ENCODE assay signal across 17 mouse cellular contexts in genomic region chr12:17748155-17748529, GRCm38 (mm10). TPM values are rescaled to one million over a fixed set of nuclear protein-coding genes. Genes with fewer than 3 reads are reported as not detected.
DNase-seq lines count a peak whose midpoint lies in the region; ATAC-seq and TF ChIP-seq lines count a peak whose summit lies in the region.
"Had no signal": no experiment of that assay in that cellular context is flagged by ENCODE, and none has a peak within 500 bp of the region (broad histone marks: within the 10 kb centered on the region; RNA-seq: fewer than 3 reads in every experiment).

No protein-coding gene starts in this region.

- H3K79me2 ChIP-seq in myocyte (ENCODE audit: control insufficient read depth, insufficient read depth) = peaks cover 54% of the 10 kb centered on the region

- H3K4me1 ChIP-seq in hindbrain, embryonic 16.5 days (ENCODE audit: control insufficient read depth, insufficient read depth, low read depth, low read length) = peaks cover 29% of the 10 kb centered on the region
- H3K4me1 ChIP-seq in hindbrain, postnatal 0 days (ENCODE audit: insufficient read depth, low read length) = peaks cover 17% of the 10 kb centered on the region
- H3K4me1 ChIP-seq in midbrain, embryonic 10.5 days = peaks cover 69% of the 10 kb centered on the region
- H3K4me1 ChIP-seq in midbrain, postnatal 0 days (ENCODE audit: insufficient read depth, low read length) = peaks cover 18% of the 10 kb centered on the region; the same call in 1 of the 2 replicates

- no peak for TF ChIP-seq POLR2A in brain, embryonic 14.5 days (IDR thresholded peaks at IDR 0.05; ENCODE audit: borderline replicate concordance, extremely low read depth, insufficient read depth, insufficient read length, poor library complexity, severe bottlenecking)
- TF ChIP-seq POLR2A in myocyte (IDR thresholded peaks at IDR 0.05; ENCODE audit: insufficient read length, low read depth) = no peak

- H3K4me2 ChIP-seq in hindbrain, embryonic 16.5 days (ENCODE audit: low read length) = no peak overlapping the region
- H3K4me2 ChIP-seq in hindbrain, postnatal 0 days (ENCODE audit: low read depth, low read length) = no peak overlapping the region
- no peak overlapping the region for H3K4me2 ChIP-seq in midbrain, postnatal 0 days (ENCODE audit: low read depth, low read length, poor library complexity, severe bottlenecking)
- peak overlapping the region; percentile 88 for H3K4me2 ChIP-seq in myocyte (ENCODE audit: low read depth)
- H3K4me2 ChIP-seq: heart, embryonic 12.5 days; neural tube, embryonic 13.5 days had no signal

- peak overlapping the region; percentile 52; the same call in 1 of the 2 replicates for H3K27ac ChIP-seq in hindbrain, embryonic 16.5 days (ENCODE audit: low read depth, low read length)
- H3K27ac ChIP-seq in hindbrain, postnatal 0 days = no peak overlapping the region
- H3K27ac ChIP-seq in midbrain, embryonic 10.5 days (replicated peaks) = peak overlapping the region; percentile 74; the same call in 1 of the 2 replicates
- H3K27ac ChIP-seq in midbrain, postnatal 0 days (ENCODE audit: low read depth, low read length) = no peak overlapping the region
- H3K27ac ChIP-seq: kidney, postnatal 0 days; neural tube, embryonic 13.5 days had no signal

- ATAC-seq in hindbrain, embryonic 16.5 days = no peak
- no peak for ATAC-seq in hindbrain, postnatal 0 days
- ATAC-seq in midbrain, postnatal 0 days (ENCODE audit: low FRiP score) = no peak
- ATAC-seq: Patski had no signal

- no peak overlapping the region for H3ac ChIP-seq in myocyte (ENCODE audit: control insufficient read depth, insufficient read length)

- H3K9ac ChIP-seq in hindbrain, embryonic 16.5 days (ENCODE audit: low read depth, low read length) = no peak overlapping the region
- no peak overlapping the region for H3K9ac ChIP-seq in hindbrain, postnatal 0 days (replicated peaks; ENCODE audit: low read length)
- no peak overlapping the region for H3K9ac ChIP-seq in midbrain, postnatal 0 days (replicated peaks; ENCODE audit: low read length, poor library complexity, severe bottlenecking)
- H3K9ac ChIP-seq: heart, embryonic 12.5 days; neural tube, embryonic 13.5 days had no signal

- H3K36me3 ChIP-seq in hindbrain, embryonic 16.5 days (ENCODE audit: control insufficient read depth, insufficient read depth, low read length) = no peaks in the 10 kb centered on the region
- H3K36me3 ChIP-seq in hindbrain, postnatal 0 days (ENCODE audit: insufficient read depth, low read length) = no peaks in the 10 kb centered on the region
- H3K36me3 ChIP-seq in midbrain, embryonic 10.5 days = no peaks in the 10 kb centered on the region
- no peaks in the 10 kb centered on the region for H3K36me3 ChIP-seq in midbrain, postnatal 0 days (ENCODE audit: insufficient read depth, low read length)
- no peaks in the 10 kb centered on the region for H3K36me3 ChIP-seq in myocyte (ENCODE audit: control insufficient read depth, insufficient read depth)
- H3K36me3 ChIP-seq: heart, embryonic 12.5 days; neural tube, embryonic 13.5 days had no signal

- 38% methylated on average over 4 of the region's 4 CpGs for WGBS in hindbrain, embryonic 16.5 days
- WGBS in hindbrain, postnatal 0 days = 40% methylated on average over 4 of the region's 4 CpGs
- WGBS in midbrain, embryonic 10.5 days = 43% methylated on average over 4 of the region's 4 CpGs
- 42% methylated on average over 4 of the region's 4 CpGs for WGBS in midbrain, postnatal 0 days

- H3K4me3 ChIP-seq in hindbrain, embryonic 16.5 days (ENCODE audit: low read length) = no peak overlapping the region
- H3K4me3 ChIP-seq in hindbrain, postnatal 0 days (ENCODE audit: low read length) = no peak overlapping the region
- no peak overlapping the region for H3K4me3 ChIP-seq in midbrain, embryonic 10.5 days
- no peak overlapping the region for H3K4me3 ChIP-seq in midbrain, postnatal 0 days (ENCODE audit: low read depth, low read length)
- no peak overlapping the region for H3K4me3 ChIP-seq in myocyte
- H3K4me3 ChIP-seq: erythroblast, embryonic 14.5 days; heart, embryonic 12.5 days; neural tube, embryonic 13.5 days had no signal

- DNase-seq in hindbrain, postnatal 0 days (ENCODE audit: low spot score) = no peak
- DNase-seq in midbrain, embryonic 10.5 days (ENCODE audit: low spot score) = no peak
- DNase-seq in midbrain, postnatal 0 days (ENCODE audit: low spot score) = no peak
- peak; percentile 21 for DNase-seq in brain, embryonic 14.5 days (ENCODE audit: low read depth)
- DNase-seq in yolk sac, embryonic 10.5 days (ENCODE audit: low spot score) = no peak
- DNase-seq: cerebellum, adult 9-10 months; embryo, embryonic 11 days; gastrocnemius, postnatal 25 days; right cerebral cortex, adult 18-20 months; spleen, adult 18-20 months had no signal

- no peaks in the 10 kb centered on the region for H3K27me3 ChIP-seq in hindbrain, embryonic 16.5 days (replicated peaks; ENCODE audit: control insufficient read depth, insufficient read depth, low read length)
- no peaks in the 10 kb centered on the region for H3K27me3 ChIP-seq in hindbrain, postnatal 0 days (ENCODE audit: insufficient read depth, low read length)
- H3K27me3 ChIP-seq in midbrain, embryonic 10.5 days (ENCODE audit: low read depth, poor library complexity, severe bottlenecking) = no peaks in the 10 kb centered on the region
- no peaks in the 10 kb centered on the region for H3K27me3 ChIP-seq in midbrain, postnatal 0 days (ENCODE audit: insufficient read depth, low read length)
- no peaks in the 10 kb centered on the region for H3K27me3 ChIP-seq in myocyte (ENCODE audit: control insufficient read depth, insufficient read depth, insufficient read length)
- H3K27me3 ChIP-seq: neural tube, embryonic 13.5 days; Patski had no signal

- no peaks in the 10 kb centered on the region for H3K9me3 ChIP-seq in hindbrain, embryonic 16.5 days (ENCODE audit: control insufficient read depth, low read length)
- H3K9me3 ChIP-seq in hindbrain, postnatal 0 days (ENCODE audit: low read length) = no peaks in the 10 kb centered on the region
- no peaks in the 10 kb centered on the region for H3K9me3 ChIP-seq in midbrain, embryonic 10.5 days (replicated peaks)
- H3K9me3 ChIP-seq in midbrain, postnatal 0 days (ENCODE audit: low read length) = no peaks in the 10 kb centered on the region
- H3K9me3 ChIP-seq: heart, embryonic 12.5 days; neural tube, embryonic 13.5 days had no signal

- no peak for TF ChIP-seq CTCF in hindbrain, postnatal 0 days (IDR thresholded peaks at IDR 0.05; ENCODE audit: low read depth)
- TF ChIP-seq CTCF in midbrain, postnatal 0 days (IDR thresholded peaks at IDR 0.05) = no peak
- no peak for TF ChIP-seq CTCF in brain, embryonic 14.5 days (IDR thresholded peaks at IDR 0.05; ENCODE audit: borderline replicate concordance, extremely low read depth, insufficient read depth, insufficient read length)

TF ChIP-seq in myocyte, 11 proteins besides CTCF, POLR2A, EP300 and RAD21:
- no peak for TF ChIP-seq E2F4 (IDR thresholded peaks at IDR 0.05; ENCODE audit: insufficient read depth)
- no peak for TF ChIP-seq TCF12 (IDR thresholded peaks at IDR 0.05; ENCODE audit: insufficient read depth, poor library complexity, severe bottlenecking)
- TF ChIP-seq USF1 (IDR thresholded peaks at IDR 0.05; ENCODE audit: low read depth) = no peak
- TF ChIP-seq REST (IDR thresholded peaks at IDR 0.05; ENCODE audit: insufficient read depth, insufficient read length) = no peak
- TF ChIP-seq MAX (IDR thresholded peaks at IDR 0.05; ENCODE audit: low read depth) = no peak
- TF ChIP-seq TCF3 (IDR thresholded peaks at IDR 0.05; ENCODE audit: insufficient read length, low read depth) = no peak
- no peak for TF ChIP-seq POLR2AphosphoS2 (IDR thresholded peaks at IDR 0.05; ENCODE audit: insufficient read length, low read depth)
- TF ChIP-seq MYOD1 (IDR thresholded peaks at IDR 0.05; ENCODE audit: control insufficient read depth in 1 of 3, insufficient read length in 2 of 3, low read depth in 2 of 3) = peak in 1 of 3 experiments; percentile 19

RNA-seq across cellular contexts. Expression of gene Hpcal1, which starts 57.5 kb away (rescaled TPM):
- polyA plus RNA-seq in hindbrain, embryonic 16.5 days (2015; fragmentation: Nextera tagmentation; extraction: Ambion mirVana) = 150 and 167 TPM in 2 replicates
- total RNA-seq in hindbrain, postnatal 0 days (2014; rRNA removed) = 93.9 and 95.2 TPM in 2 replicates
- 171 and 180 TPM in 2 replicates for polyA plus RNA-seq in hindbrain, postnatal 0 days (2015; fragmentation: Nextera tagmentation; extraction: Ambion mirVana)
- polyA plus RNA-seq in midbrain, embryonic 10.5 days (2016; fragmentation: Nextera tagmentation; extraction: Ambion mirVana) = 41.0 and 41.9 TPM in 2 replicates
- total RNA-seq in midbrain, postnatal 0 days (2014; rRNA removed) = 75.0 and 94.0 TPM in 2 replicates
- 139 and 149 TPM in 2 replicates for polyA plus RNA-seq in midbrain, postnatal 0 days (2015; fragmentation: Nextera tagmentation; extraction: Ambion mirVana)
- polyA plus RNA-seq in brain, embryonic 14.5 days (2012; rRNA removed) = 82.2 and 113 TPM in 2 replicates
- 89.4 TPM for polyA plus RNA-seq in myocyte (2012; fragmentation: generic; extraction: Trizol)

Comparison
In these comparisons a context has a peak if more than half of its experiments do, and no peak if none do; other contexts are left out.
1. H3K27ac ChIP-seq: peak in hindbrain, embryonic 16.5 days (single experiment) and midbrain, embryonic 10.5 days (single experiment); none in hindbrain, postnatal 0 days (single experiment) and midbrain, postnatal 0 days (single experiment).